Mouse (Mus musculus) bone marrow, adult 2 months (tissue): Measurements from ENCODE around the gene Pcare. TPM values are rescaled to one million over a fixed set of nuclear protein-coding genes. Genes with fewer than 3 reads are reported as not detected.

Experiments used
- H3K27ac ChIP-seq: fragments of 200-500 bp; 2 replicates; pipeline ENCODE4 v1.5.1; 2012; ENCODE audit warnings: low read depth, mild to moderate bottlenecking, control low read depth, inconsistent platforms, low read length; ENCODE audit not compliant: control insufficient read depth, poor library complexity, insufficient read depth
- H3K4me1 ChIP-seq: fragments of 200-500 bp; 2 replicates; pipeline ENCODE4 v1.6.1; 2011; ENCODE audit warnings: low read length; ENCODE audit not compliant: control insufficient read depth, insufficient read depth
- H3K4me3 ChIP-seq: fragments of 200-500 bp; replicated peaks from 2 replicates; pipeline ENCODE3; 2011; ENCODE audit warnings: mild to moderate bottlenecking, low read depth, low read length, control low read depth; ENCODE audit not compliant: control insufficient read depth
- CTCF ChIP-seq: fragments of 200-500 bp; IDR thresholded peaks from 2 replicates; pipeline ENCODE4 v1.5.1; 2011; ENCODE audit warnings: low read length, control low read depth; ENCODE audit not compliant: control insufficient read depth, insufficient read depth
- POLR2A ChIP-seq: fragments of 200-500 bp; IDR thresholded peaks from 2 replicates; pipeline ENCODE4 v1.6.1; 2011; ENCODE audit warnings: low read depth, mild to moderate bottlenecking, control low read depth, low read length, borderline replicate concordance; ENCODE audit not compliant: control insufficient read depth
- WGBS: fragments of 180-500 bp; shearing (Covaris S2); methylation state at CpG from one replicate; pipeline ENCODE4 v1.1.7; 2018; 5-methylcytosine and 5-hydroxymethylcytosine counted together
- polyA plus RNA-seq: library from polyadenylated mRNA; stranded (reverse); fragments of >200 nt; gene quantifications from 2 replicates; pipeline ENCODE4 v1.2.4, GENCODE M21; 2011; ENCODE audit warnings: low replicate concordance; ENCODE audit not compliant: missing spikeins, insufficient read depth, insufficient read length

Pcare gene
- polyA plus RNA-seq, 1 experiment, result not detected

DNA sequence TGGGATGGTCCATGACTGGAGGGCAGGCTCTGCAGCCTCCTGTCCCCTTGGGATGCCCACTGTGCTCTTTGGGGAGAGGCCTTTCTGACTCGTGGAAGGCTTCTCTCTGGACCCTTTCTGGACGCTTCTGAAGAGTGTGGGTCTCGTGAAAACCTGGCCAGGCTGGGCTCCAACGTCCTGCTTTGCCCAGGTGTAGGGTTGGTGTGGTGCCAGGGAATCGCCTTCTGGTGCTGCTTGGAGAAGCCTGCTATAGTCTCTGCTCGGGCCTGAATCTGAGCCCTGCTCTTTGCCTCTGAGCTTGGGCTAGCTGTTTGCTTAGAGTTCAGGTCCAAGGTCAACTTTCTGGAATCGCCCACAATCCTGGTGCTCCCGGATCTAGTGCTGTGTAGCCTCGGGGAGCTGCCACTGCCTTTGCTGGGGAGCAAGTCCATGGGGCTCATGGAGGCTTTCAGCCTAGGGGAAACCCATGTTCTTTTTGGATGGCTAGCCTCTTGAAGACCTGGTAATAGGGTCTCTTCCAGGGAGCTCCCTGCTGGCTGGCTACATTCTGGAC, 3.0 kb downstream of the Pcare start:
- Histone ChIP-seq H3K4me1 (no peaks in the 10 kb centered on the region), H3K4me3 (no peak overlapping the region), H3K27ac (no peak overlapping the region)
- TF ChIP-seq POLR2A (no peak), CTCF (no peak)
- WGBS, result 75% methylated on average over 9 of the region's 9 CpGs

- WGBS, result 85% methylated on average over 8 of the region's 8 CpGs
- TF ChIP-seq CTCF (no peak), POLR2A (no peak)
- Histone ChIP-seq H3K4me3 (no peak overlapping the region), H3K4me1 (no peaks in the 10 kb centered on the region), H3K27ac (no peak overlapping the region)
Observed at GRCm38 (mm10) chr17:71747561-71747960, 5.1 kb downstream of the Pcare start.

GRCm38 (mm10) chr17:71746114-71746513, 6.6 kb downstream of the Pcare start:
- TF ChIP-seq POLR2A (no peak), CTCF (no peak)
- Histone ChIP-seq H3K4me1 (no peaks in the 10 kb centered on the region), H3K27ac (no peak overlapping the region), H3K4me3 (no peak overlapping the region)
- WGBS, result 75% methylated on average over 9 of the region's 9 CpGs

DNA sequence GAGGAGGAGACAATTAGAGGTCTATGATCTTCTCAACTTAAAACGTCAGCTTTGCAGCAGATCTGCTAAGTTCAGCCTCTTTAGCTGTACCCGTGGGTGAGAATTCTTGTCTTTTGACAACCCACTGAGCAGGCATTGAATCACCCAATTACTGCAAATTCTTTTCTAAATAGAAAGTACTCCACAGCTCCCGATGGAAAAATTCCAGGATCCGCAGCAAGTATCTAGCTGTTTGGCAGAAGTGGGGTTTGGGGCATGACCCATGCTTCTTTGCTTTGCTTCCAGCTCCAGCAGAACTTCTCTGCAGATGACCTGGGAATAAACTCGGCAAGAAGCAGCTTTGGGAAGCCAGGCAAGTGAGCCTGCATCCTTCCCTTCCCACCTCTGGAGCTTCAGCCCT, 9.8 kb downstream of the Pcare start:
- TF ChIP-seq CTCF (no peak), POLR2A (no peak)
- WGBS, result 75% methylated on average over 5 of the region's 5 CpGs
- Histone ChIP-seq H3K4me1 (no peaks in the 10 kb centered on the region), H3K27ac (no peak overlapping the region), H3K4me3 (no peak overlapping the region)

DNA sequence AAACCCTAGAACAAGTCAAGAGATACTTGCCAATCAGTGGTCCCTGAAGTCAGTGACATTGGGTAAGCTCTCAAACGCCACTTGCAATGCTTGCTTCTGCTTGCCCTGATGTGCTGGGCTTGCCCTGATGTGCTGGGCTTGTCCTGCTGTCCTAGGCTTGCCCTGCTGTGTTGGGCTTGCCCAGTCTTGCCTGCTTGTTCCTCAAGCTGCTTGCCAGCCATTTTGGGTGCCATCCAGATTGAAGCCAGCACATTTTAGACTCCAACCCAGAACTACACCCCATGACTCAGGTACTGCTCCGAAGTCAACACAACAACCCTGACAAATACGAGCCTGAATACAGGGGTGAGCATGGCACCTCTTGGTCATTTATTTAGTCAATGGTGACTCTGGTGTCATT, 10.5 kb downstream of the Pcare start:
- no peak overlapping the region for H3K27ac ChIP-seq
- H3K4me1 ChIP-seq, result no peaks in the 10 kb centered on the region
- WGBS, result 79% methylated on average over 3 of the region's 3 CpGs
- H3K4me3 ChIP-seq, result no peak overlapping the region
- TF ChIP-seq CTCF, result no peak
- no peak for TF ChIP-seq POLR2A

DNA sequence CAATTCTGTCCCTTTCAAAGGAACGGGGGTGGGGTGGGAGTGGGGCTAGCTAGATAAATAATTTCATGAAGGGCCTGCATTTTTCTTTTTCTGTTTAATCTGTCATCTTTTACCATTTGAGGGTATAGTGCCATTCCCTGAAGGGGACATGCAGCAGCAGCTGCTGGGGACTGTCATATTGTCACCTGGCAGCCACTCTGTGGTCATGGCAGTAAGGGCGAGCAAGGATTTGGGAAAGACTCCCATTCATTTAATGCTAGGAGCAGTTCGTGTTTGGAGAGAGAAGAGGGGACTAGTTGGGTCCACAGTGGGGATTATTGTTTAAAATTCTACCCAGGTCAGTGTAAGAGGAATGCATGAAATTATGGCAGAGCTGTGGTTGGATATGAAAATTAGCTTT, 16.3 kb downstream of the Pcare start:
- Histone ChIP-seq H3K4me3 (no peak overlapping the region), H3K4me1 (no peaks in the 10 kb centered on the region), H3K27ac (no peak overlapping the region)
- 57% methylated on average over 3 of the region's 3 CpGs for WGBS
- no peak for TF ChIP-seq POLR2A
- TF ChIP-seq CTCF, result no peak

DNA sequence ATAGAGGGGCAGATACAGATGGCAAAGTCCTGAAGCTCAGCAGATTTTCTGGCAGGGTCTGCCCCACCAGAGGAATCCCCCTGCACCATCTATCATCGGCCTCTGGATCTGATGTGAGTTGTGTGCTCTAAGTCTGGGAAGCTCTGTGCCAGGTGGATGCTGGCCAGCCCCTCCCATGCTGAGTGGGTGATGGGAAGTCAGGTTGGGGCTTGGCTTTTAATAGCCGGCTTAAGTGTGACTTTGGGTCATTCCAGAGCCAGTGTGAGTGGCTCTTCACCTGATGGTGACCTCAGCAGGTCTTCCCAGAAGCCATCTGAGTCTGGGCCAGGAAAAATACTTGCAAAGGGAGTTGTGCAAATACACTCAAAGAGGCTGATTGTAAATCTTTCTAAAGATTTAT, 22.0 kb downstream of the Pcare start:
- H3K4me1 ChIP-seq, result no peaks in the 10 kb centered on the region
- no peak overlapping the region for H3K27ac ChIP-seq
- WGBS, result 64% methylated on average over 2 of the region's 2 CpGs
- TF ChIP-seq CTCF (no peak), POLR2A (no peak)
- no peak overlapping the region for H3K4me3 ChIP-seq

DNA sequence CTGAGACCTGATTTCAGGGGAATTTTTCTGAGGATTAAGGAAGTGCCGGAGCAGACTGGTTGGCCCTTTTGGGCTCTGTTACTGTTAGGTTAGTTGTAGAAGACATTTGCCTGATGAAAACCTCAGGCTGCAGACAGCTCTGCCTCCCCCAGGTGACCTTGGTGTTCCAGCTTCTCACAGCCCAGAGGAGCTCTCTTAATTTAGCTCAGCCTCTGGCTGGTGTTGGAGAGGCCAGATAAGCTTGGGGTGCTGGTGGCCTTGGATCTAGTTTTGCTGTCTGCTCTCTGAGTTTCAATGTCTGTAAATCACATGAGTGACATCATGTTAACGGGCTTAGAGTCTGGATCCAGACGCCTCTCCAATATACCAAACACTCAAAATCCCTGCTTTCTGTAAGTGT, 31.7 kb downstream of the Pcare start:
- Histone ChIP-seq H3K4me1 (no peaks in the 10 kb centered on the region), H3K27ac (no peak overlapping the region), H3K4me3 (no peak overlapping the region)
- WGBS, result 66% methylated on average over 3 of the region's 3 CpGs
- TF ChIP-seq CTCF, result no peak
- no peak for TF ChIP-seq POLR2A

DNA sequence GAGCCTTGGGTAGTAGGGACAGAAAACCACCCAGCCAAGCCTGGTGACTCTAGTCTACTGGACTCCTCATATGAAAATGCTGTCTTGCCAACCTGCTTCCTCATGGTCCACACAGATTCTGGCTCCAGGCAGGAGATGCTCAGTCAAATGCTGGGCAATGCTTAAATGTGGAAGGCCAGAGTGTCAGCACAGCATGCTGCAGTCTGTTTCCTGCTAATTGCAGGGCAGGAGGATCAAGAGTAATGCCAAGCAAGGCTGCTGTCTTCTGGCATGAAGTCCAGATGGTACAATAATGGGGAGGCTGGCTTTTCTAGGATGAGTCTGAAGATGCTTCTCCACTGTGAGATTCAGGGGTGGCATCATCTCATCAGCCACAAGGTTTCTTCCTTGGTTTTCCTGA, 32.3 kb downstream of the Pcare start:
- Histone ChIP-seq H3K4me3 (no peak overlapping the region), H3K27ac (no peak overlapping the region), H3K4me1 (no peaks in the 10 kb centered on the region)
- TF ChIP-seq CTCF, result no peak
- no peak for TF ChIP-seq POLR2A
